Mouse (Mus musculus) midbrain, embryonic 14.5 days (tissue): ENCODE measurements around the gene Csk. TPM values are rescaled to one million over a fixed set of nuclear protein-coding genes. Genes with fewer than 3 reads are reported as not detected.

Experiments
- ATAC-seq: fragments of 200-750 bp; cut with Nextera tagmentation; 2 replicates; pipeline ENCODE4 v1.8.0; 2017; ENCODE audit warnings: moderate number of reproducible peaks, moderate library complexity; ENCODE audit not compliant: low FRiP score, low TSS enrichment
- DNase-seq: peaks from one replicate; pipeline ENCODE4 v3.0.0-alpha.2; 2015
- H3K27ac ChIP-seq: fragments of 300-500 bp; sonication (generic); replicated peaks from 2 replicates; pipeline ENCODE4 v1.5.1; 2014; ENCODE audit warnings: mild to moderate bottlenecking, low read depth, low read length, moderate library complexity
- H3K27me3 ChIP-seq: fragments of 300-500 bp; sonication (generic); 2 replicates; pipeline ENCODE4 v1.6.1; 2014; ENCODE audit warnings: low read length, control low read depth, mixed read lengths; ENCODE audit not compliant: control insufficient read depth, insufficient read depth
- H3K36me3 ChIP-seq: fragments of 300-500 bp; sonication (generic); 2 replicates; pipeline ENCODE4 v1.6.1; 2014; ENCODE audit warnings: low read length, control low read depth; ENCODE audit not compliant: control insufficient read depth, insufficient read depth
- H3K4me1 ChIP-seq: fragments of 300-500 bp; sonication (generic); 2 replicates; pipeline ENCODE4 v1.6.1; 2014; ENCODE audit warnings: mild to moderate bottlenecking, antibody characterized with exemption, low read length, control low read depth; ENCODE audit not compliant: control insufficient read depth, insufficient read depth
- H3K4me2 ChIP-seq: fragments of 300-500 bp; sonication (generic); 2 replicates; pipeline ENCODE4 v1.6.1; 2014; ENCODE audit warnings: mild to moderate bottlenecking, low read length, moderate library complexity
- H3K4me3 ChIP-seq: fragments of 300-500 bp; sonication (generic); replicated peaks from 2 replicates; pipeline ENCODE4 v1.5.1; 2014; ENCODE audit warnings: low read depth, low read length
- H3K9ac ChIP-seq: fragments of 300-500 bp; sonication (generic); replicated peaks from 2 replicates; pipeline ENCODE4 v1.6.1; 2014; ENCODE audit warnings: mild to moderate bottlenecking, low read length, moderate library complexity
- H3K9me3 ChIP-seq: fragments of 300-500 bp; sonication (generic); 2 replicates; pipeline ENCODE4 v1.6.1; 2016; ENCODE audit warnings: low read length, control low read depth, mixed read lengths; ENCODE audit not compliant: control insufficient read depth
- WGBS: fragments of 180-500 bp; shearing (Covaris S2); extraction: QIAGEN DNeasy Blood & Tissue Kit; methylation state at CpG from one replicate; pipeline ENCODE4 v1.1.7; 2014; 5-methylcytosine and 5-hydroxymethylcytosine counted together
- polyA plus RNA-seq: library from polyadenylated mRNA; unstranded; fragments of >200 nt; fragmentation: Nextera tagmentation; extraction: Ambion mirVana; gene quantifications from 2 replicates; pipeline ENCODE4 v1.2.1, GENCODE M21; 2014

The Csk gene
- polyA plus RNA-seq, 1 experiment from 2014 or later: 40.0 TPM

GRCm38 (mm10) chr9:57644442-57644943, 8.9 kb downstream of the Csk start:
- ATAC-seq (0 out of 2 replicates have a peak, but pooled peaks have one; percentile 49), DNase-seq (peak; percentile 63)
- peak overlapping the region; percentile 98 for H3K4me3 ChIP-seq
- no peaks in the 10 kb centered on the region for H3K9me3 ChIP-seq
- 0% methylated on average over 18 of the region's 18 CpGs for WGBS
- peak overlapping the region; percentile 98 for H3K9ac ChIP-seq
- H3K4me1 ChIP-seq: peaks cover 46% of the 10 kb centered on the region
- peak overlapping the region; percentile 96 for H3K27ac ChIP-seq
- H3K36me3 ChIP-seq: 0 out of 2 replicates have a peak, but pooled peaks cover 5% of the 10 kb centered on the region
- no peaks in the 10 kb centered on the region for H3K27me3 ChIP-seq
- H3K4me2 ChIP-seq: peak overlapping the region; percentile 98

- Histone ChIP-seq H3K4me2 (peak overlapping the region; percentile 98), H3K9ac (peak overlapping the region; percentile 98), H3K4me1 (peaks cover 52% of the 10 kb centered on the region), H3K27ac (no peak overlapping the region), H3K27me3 (no peaks in the 10 kb centered on the region), H3K4me3 (peak overlapping the region; percentile 98), H3K36me3 (0 out of 2 replicates have a peak, but pooled peaks cover 5% of the 10 kb centered on the region), H3K9me3 (no peaks in the 10 kb centered on the region)
- 58% methylated on average over 7 of the region's 7 CpGs for WGBS
- ATAC-seq (no peak), DNase-seq (no peak)
Observed at GRCm38 (mm10) chr9:57643856-57644180, 9.6 kb downstream of the Csk start.

GRCm38 (mm10) chr9:57643169-57643855, 10.1 kb downstream of the Csk start:
- WGBS: 69% methylated on average over 9 of the region's 9 CpGs
- Histone ChIP-seq H3K4me1 (peaks cover 57% of the 10 kb centered on the region), H3K27me3 (no peaks in the 10 kb centered on the region), H3K9me3 (no peaks in the 10 kb centered on the region), H3K36me3 (0 out of 2 replicates have a peak, but pooled peaks cover 5% of the 10 kb centered on the region), H3K9ac (peak overlapping the region; percentile 98), H3K4me3 (peak overlapping the region; percentile 98), H3K27ac (no peak overlapping the region), H3K4me2 (peak overlapping the region; percentile 98)
- ATAC-seq (no peak), DNase-seq (no peak)

GRCm38 (mm10) chr9:57641775-57642550, 11.5 kb downstream of the Csk start:
- WGBS: 87% methylated on average over 13 of the region's 13 CpGs
- DNase-seq (no peak), ATAC-seq (no peak)
- Histone ChIP-seq H3K4me3 (no peak overlapping the region), H3K4me2 (peak overlapping the region; percentile 98; the same call in 1 of the 2 replicates), H3K9ac (no peak overlapping the region), H3K36me3 (peaks cover 11% of the 10 kb centered on the region; the same call in 1 of the 2 replicates), H3K27me3 (no peaks in the 10 kb centered on the region), H3K4me1 (peaks cover 69% of the 10 kb centered on the region), H3K9me3 (no peaks in the 10 kb centered on the region), H3K27ac (no peak overlapping the region)

DNA sequence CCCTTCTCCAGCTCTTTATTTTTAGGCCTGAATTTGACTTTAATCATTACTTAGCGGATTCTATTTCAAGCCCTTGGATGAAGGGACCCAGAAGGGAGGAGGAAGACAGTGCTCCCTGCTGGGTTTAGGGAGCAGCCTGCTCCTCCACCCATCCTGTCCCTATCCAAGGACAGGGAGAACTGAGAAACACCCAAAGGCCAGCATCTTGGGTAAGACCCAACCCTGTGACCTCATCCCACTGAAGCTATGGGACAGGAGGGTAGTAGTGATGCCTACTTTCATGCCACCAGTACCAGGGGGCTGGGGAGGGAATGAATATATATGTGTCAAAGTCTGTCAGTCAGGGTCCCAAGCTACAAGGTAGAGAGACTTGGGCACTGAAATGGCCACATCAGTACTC, 12.4 kb downstream of the Csk start:
- Histone ChIP-seq H3K27ac (0 out of 2 replicates have a peak overlapping the region, but pooled peaks have one; percentile 32), H3K4me2 (no peak overlapping the region; the same call in 1 of the 2 replicates), H3K36me3 (peaks cover 11% of the 10 kb centered on the region; the same call in 1 of the 2 replicates), H3K27me3 (no peaks in the 10 kb centered on the region), H3K4me3 (no peak overlapping the region), H3K9ac (peak overlapping the region; percentile 36; the same call in 1 of the 2 replicates), H3K9me3 (no peaks in the 10 kb centered on the region), H3K4me1 (peaks cover 69% of the 10 kb centered on the region)
- DNase-seq (no peak), ATAC-seq (no peak)
- 80% methylated on average over 1 of the region's 1 CpGs for WGBS

DNA sequence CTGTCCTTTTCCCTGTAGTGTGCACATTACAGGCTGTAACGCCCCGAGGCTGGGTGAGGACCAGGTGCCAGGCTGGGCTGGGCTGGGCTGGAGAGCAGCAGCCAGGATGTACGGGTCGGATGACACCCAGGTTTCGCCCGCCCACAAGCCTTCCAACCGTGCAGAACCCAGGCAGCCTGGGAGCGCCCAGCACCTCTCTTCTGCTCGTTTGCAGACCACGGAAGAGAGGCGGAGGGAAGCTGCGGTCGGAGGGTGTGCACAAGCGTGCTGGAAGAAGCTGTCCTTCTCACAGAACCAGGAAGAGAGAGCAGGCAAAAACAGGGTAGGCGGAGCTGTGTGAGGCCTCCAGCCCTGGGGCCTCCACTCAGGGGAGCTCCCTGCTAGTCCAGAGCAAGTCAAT, 13.0 kb downstream of the Csk start:
- ATAC-seq (no peak), DNase-seq (no peak)
- peak overlapping the region; percentile 36 for H3K9ac ChIP-seq
- H3K27me3 ChIP-seq: no peaks in the 10 kb centered on the region
- no peaks in the 10 kb centered on the region for H3K9me3 ChIP-seq
- H3K4me2 ChIP-seq: peak overlapping the region; percentile 36
- peak overlapping the region; percentile 49; the same call in 1 of the 2 replicates for H3K27ac ChIP-seq
- peaks cover 69% of the 10 kb centered on the region for H3K4me1 ChIP-seq
- peaks cover 11% of the 10 kb centered on the region; the same call in 1 of the 2 replicates for H3K36me3 ChIP-seq
- H3K4me3 ChIP-seq: no peak overlapping the region
- 31% methylated on average over 15 of the region's 15 CpGs for WGBS

DNA sequence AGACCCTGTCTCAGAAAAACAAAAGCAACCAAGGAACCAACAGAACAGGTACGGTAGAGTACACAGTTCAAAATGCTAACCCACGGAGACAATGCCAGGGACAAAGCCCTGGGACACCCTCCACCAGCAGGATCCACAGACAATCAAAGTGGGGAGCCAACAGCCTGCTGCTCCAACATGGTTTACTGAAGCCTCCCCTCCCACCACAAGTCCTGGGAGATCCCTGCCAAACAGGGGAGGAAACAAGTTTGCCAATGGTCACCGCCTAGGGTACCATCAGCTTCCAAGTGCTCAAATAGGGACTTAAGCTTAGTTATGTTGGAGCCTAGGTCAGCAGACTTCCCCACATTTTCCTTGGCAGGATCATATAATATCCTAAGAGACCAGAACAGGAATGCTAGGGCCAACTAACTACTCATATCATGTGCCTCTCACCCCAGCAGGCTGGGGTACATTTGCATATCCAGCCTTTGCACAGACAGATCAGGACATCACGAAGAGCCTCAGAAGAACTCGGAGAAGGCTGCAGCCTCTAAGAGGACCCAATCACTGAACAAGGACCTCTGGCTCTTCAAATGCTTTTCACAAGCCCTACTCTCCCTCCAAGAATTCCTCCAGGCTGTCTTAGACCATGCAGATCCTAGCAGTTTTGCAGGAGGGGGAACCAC, 13.6 kb downstream of the Csk start:
- H3K9ac ChIP-seq: peak overlapping the region; percentile 36; the same call in 1 of the 2 replicates

More for the DNA sequence above, 13.6 kb downstream of the Csk start:
- Histone ChIP-seq H3K4me1 (peaks cover 69% of the 10 kb centered on the region), H3K27me3 (no peaks in the 10 kb centered on the region), H3K4me2 (peak overlapping the region; percentile 36), H3K27ac (peak overlapping the region; percentile 49; the same call in 1 of the 2 replicates), H3K4me3 (no peak overlapping the region), H3K9me3 (no peaks in the 10 kb centered on the region), H3K36me3 (peaks cover 11% of the 10 kb centered on the region; the same call in 1 of the 2 replicates)
- ATAC-seq: no peak
- DNase-seq: no peak
- 69% methylated on average over 5 of the region's 5 CpGs for WGBS
